Mouse (Mus musculus) ovary, postnatal 14 days (tissue): ENCODE data around the gene Mybl2.
A peak's percentile ranks its signal among the peaks of the same experiment; 100 is the strongest.

ENCODE experiments used
- DNase-seq: peaks from one replicate; pipeline ENCODE4 v3.0.0; 2022; ENCODE audit warnings: low spot score

Mybl2 gene

DNA sequence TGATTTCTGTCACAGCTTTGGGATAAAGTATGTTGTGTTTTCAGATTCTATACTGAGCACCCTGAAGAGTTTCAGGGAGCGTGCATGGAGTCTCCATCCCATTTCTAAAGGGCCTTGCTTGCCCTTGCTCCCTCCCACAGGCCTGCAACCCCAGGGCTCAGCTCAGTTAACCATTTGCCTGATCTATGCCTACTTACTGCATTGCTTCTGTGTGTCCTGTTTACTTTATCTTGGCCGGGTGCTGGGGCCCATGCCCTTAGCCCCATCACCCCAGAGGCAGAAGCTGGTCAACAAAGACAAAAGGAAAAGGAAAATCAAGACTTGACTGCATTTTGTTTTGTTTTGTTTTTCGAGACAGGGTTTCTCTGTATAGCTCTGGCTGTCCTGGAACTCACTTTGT, 17.1 kb downstream of the Mybl2 start:
- DNase-seq: no peak

- no peak for DNase-seq
Measured at GRCm38 (mm10) chr2:163073023-163073757, 18.7 kb downstream of the Mybl2 start.

DNA sequence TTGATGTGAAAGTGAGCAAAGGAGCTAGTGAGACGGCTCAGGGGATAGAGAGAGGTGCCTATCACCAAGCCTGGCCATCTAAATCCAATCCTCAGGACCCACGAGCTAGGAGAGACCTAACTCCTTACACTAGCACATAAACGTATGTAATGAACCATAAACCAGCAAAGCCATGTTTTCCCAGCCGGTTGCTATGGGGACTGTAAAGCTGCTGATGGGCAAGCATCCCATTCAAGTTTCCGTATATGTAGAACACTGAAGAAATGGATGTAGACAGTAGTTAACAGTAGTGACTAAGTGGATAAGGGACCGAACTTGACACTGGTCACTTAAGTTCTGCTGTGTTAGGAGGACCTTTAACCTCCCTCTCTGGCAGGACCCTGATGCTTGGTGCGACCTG, 19.5 kb downstream of the Mybl2 start:
- no peak for DNase-seq

- DNase-seq: no peak
Measured at GRCm38 (mm10) chr2:163074808-163075207, 20.3 kb downstream of the Mybl2 start.

GRCm38 (mm10) chr2:163075234-163075633, 20.7 kb downstream of the Mybl2 start:
- DNase-seq: no peak

GRCm38 (mm10) chr2:163079041-163079440, 24.6 kb downstream of the Mybl2 start:
- no peak for DNase-seq

- DNase-seq: no peak
Measured at GRCm38 (mm10) chr2:163082591-163082990, 28.1 kb downstream of the Mybl2 start.

DNA sequence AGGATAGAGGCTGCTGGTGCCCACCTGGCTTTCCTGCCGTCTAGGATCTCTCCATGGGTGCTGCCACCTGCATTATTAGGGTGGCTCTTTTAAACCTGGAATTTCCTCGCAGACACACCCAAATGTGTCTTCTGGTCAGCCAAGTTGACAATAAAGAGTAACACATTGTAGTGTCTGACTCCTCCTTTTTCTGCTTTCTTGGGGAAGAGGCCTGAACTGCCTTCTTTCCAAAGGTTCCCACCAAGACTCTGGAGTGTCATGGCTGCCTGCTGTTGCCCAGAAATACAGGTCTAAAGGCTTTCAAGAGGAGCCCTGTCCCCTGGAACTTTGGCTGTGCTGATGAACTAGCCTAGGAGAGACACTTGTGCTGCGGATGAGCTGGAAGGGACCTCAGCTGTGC, 30.0 kb downstream of the Mybl2 start:
- no peak for DNase-seq

GRCm38 (mm10) chr2:163085047-163085446, 30.6 kb downstream of the Mybl2 start:
- no peak for DNase-seq

- no peak for DNase-seq
Measured at GRCm38 (mm10) chr2:163086561-163086960, 32.1 kb downstream of the Mybl2 start.

- no peak for DNase-seq
Measured at GRCm38 (mm10) chr2:163087728-163088127, 33.2 kb downstream of the Mybl2 start, which contains the start of gene Gtsf1l. Gene Gtsf1l, minus strand, starts transcription at chr2:163087855.

DNA sequence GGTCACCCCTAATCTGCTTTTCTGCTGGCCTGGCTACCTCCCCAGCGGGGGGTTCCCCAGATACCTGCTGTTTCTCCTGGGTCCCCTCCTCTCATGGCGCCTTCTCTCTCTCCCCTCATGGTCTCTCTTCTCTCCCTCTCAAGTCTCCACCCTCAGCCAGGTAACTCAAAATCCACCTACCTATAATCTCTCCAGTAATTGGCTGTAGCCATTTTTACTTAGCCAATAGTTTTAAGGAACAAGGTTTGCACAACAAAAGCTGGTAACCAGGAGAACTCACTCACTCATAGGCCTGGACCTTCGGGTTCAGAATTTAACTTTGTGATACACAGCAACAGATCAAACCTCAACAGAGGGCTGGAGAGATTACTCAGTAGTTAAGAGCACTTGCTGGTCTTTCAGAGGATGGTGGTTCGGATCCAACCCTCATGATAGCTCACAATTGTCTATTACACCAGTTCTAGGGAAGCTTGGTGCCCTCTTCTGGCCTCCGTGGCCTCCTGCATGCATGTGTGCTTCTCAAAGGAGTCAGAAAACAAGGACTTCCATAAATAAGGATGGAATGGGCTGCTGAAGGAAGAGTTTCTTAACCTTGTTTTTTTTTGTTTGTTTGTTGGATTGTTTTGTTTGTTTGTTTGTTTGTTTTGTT, 35.1 kb downstream of the Mybl2 start:
- DNase-seq: no peak

- DNase-seq: no peak
Measured at GRCm38 (mm10) chr2:163094909-163095308, 40.4 kb downstream of the Mybl2 start.

DNA sequence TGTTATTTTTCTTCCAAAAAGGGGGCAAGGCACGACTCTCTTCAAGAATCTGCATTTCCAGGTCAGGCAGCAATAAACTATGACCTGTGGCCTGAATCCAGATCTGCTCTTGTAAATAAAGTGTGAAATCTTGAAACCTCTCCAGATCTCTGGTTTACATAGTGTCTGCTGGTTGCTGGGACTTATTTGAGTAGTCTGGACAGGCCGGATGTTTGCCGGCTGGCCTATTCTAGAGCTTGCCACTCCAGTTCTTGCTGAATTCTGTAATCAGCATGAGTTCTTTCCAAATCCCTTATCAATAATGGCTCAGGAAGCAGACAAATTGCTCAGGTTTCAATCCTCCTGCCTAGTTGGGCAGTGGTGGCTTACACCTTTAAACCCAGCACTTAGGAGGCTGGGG, 41.3 kb downstream of the Mybl2 start:
- no peak for DNase-seq

DNA sequence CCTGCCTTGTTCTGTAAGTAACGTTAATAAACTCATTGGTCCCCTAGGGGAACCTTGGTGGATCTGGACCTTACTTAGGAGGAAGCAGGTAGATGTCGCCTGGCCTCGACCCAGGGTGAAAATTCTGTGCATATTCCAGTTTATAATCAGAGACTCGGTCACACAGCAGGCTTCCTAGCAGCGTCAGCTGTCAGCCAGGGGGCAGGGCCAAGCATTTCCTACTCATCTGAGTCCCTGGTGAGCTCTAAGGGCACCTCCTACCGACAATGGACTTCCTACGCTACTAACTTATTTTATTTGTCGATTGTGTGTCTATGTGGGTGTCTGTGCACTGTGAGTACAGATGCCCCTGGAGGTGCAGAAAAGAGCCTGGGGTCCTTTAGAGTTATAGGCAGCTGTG, 45.4 kb downstream of the Mybl2 start:
- DNase-seq: no peak

DNA sequence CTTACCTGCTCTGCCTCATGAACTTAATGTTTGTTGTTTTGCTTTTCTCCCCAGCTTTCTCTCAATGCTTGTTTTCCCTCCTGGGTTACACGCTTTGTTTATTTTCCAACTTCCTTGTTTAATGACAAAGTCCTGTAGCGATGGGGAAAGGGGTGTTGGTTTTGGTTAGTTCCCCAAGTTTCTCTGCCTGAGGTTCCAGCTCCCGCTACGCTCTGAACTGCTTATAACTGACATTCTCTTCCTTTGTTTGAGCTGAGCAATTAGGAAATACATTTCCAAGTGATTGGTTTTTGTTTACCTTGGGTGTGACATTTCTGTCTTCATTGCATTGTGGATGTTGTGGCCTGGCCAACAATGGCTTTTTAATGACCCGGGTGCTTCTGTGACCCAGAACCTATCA, 46.1 kb downstream of the Mybl2 start:
- no peak for DNase-seq

DNA sequence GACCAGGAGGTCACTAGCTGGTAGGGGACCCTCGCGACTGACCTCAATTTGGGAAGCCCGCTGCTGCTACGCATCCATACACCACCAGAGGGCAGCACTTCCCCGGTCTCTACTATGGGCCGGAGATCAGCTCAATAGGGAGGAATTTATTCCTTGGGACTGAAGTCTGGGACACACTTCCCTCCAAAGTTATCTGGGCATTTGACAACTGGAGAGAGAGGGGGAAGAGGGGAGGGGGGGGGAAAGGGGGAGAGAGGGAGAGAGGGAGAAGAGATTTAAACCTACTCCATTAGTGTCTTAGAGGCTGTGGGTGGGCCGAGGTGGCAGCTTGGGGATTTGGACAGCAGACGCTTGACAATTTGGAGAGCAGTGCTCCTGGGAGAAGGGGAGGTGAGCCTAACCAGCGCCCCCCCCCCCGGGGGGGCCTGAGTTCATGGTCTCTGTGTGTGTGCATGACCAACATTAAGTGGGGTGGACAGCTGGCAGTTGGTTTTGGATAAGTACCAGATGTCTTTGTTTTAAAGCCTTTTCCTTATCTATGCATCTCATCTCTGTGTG, 47.2 kb downstream of the Mybl2 start:
- peak; percentile 75 for DNase-seq

DNA sequence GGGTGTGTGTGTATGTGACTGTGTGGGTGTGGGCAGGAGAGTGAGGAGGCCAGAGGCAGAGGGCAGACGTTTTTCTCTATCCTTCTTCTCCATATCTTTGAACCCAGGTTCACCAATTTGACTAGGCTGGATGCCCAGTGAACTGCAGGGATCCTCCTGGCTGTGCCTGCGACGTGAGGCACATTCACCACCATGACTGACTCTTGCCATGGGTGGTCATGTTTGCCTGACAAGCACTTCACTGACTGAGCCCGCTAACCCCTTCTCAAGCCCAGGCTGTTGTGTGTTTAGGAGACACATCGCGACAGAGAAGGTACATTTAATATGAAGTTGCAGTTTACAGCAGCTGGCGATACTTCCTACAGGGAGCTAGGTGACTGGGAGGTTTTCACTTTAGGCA, 47.7 kb downstream of the Mybl2 start:
- no peak for DNase-seq

- no peak for DNase-seq
Measured at GRCm38 (mm10) chr2:163102900-163103653, 48.6 kb downstream of the Mybl2 start.

GRCm38 (mm10) chr2:163104086-163104770, 49.7 kb downstream of the Mybl2 start:
- DNase-seq: no peak

DNA sequence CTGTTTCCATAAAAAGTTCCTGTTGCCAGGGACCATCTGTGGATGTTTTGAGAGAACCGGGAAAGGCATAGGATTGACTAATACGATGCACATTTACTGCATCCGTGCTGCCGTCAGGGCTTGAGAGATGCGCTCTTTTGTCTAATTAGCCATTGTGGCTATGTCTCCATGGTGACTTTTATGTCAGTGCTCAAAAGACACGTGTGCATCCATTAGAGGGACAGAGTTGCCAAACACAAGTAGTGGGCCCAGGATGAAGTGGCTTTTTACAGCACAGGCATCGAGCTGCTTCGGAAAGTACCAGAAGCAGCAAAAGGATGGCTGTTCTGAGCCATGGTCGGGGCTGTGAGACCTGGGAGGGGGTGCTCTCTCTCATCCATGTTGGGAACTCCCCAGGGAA, 53.9 kb downstream of the Mybl2 start:
- DNase-seq: no peak

DNA sequence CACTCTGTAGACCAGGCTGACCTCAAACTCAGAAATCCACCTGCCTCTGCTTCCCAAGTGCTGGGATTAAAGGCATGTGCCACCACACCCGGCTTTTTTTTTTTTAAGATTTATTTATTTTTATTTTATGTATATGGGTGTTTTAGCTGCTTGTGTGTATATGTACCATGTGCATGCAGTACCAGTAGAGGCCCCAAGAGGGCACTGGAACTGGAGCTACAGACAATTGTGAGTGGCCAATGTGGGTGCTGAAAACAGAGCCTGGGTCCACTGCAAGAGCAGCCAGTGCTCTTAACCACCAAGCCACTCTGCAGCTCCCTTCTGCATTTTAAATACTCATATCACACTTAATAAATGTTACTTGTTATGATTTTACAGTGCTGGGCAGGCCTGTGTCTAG, 56.2 kb downstream of the Mybl2 start:
- DNase-seq: no peak
